Mouse (Mus musculus): Measurements from ENCODE around the gene Iffo1. TPM values are rescaled to one million over a fixed set of nuclear protein-coding genes. Genes with fewer than 3 reads are reported as not detected.

Gene Iffo1
- polyA plus RNA-seq, 1 experiment from 2014 or later = 19.3 TPM

DNA sequence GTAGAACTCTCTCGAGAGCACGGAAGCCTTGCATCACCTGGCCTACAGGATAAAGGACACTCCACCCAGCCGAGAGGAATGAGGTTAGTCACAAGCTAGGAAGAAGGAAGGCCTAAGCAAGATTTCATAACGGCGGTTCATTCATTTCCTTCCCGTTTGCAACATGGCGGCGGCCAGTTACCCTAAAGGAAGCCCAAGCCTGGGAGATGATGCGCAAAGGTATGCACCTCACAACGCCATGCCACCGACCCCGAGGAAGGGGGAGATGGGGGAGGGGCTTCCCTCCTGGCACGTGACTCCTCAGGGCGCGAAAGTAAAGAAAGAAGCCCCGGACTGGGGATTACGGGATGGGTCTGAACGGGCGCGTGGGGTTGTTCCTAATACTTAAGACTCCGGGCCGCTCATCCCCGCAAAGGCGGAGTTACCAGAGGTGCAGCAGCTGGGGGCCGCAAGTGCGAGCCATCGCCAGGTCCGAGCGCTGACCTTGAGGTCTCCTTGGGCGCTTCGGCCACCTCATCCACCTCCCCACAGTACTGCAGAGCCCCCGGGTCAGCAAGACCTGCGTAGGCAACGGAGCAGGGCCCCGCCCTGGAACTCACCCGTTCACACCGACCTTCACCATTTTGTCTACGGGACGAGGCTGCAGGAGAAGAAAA is 19.8 kb downstream of the Iffo1 start:
- peak overlapping the region; percentile 96 for H3K9ac ChIP-seq (replicated peaks; ENCODE audit: low read depth, low read length)
- H3K27me3 ChIP-seq (replicated peaks; ENCODE audit: control insufficient read depth, insufficient read depth, low read length) = no peaks in the 10 kb centered on the region
- H3K4me1 ChIP-seq (replicated peaks; ENCODE audit: control insufficient read depth, insufficient read depth, low read length) = peaks cover 33% of the 10 kb centered on the region
- H3K27ac ChIP-seq (ENCODE audit: low read length) = peak overlapping the region; percentile 91
- H3K9me3 ChIP-seq (ENCODE audit: control insufficient read depth, low read length) = no peaks in the 10 kb centered on the region
- H3K36me3 ChIP-seq (ENCODE audit: control insufficient read depth, insufficient read depth) = peaks cover 23% of the 10 kb centered on the region
- under 1% methylated on average over 39 of the region's 39 CpGs for WGBS
- H3K4me2 ChIP-seq (ENCODE audit: low read length) = peak overlapping the region; percentile 96
- ATAC-seq = peak; percentile 17
- peak overlapping the region; percentile 93 for H3K4me3 ChIP-seq (replicated peaks; ENCODE audit: low read length)

GRCm38 (mm10) chr6:125165328-125165891 is 20.4 kb downstream of the Iffo1 start:
- H3K36me3 ChIP-seq (ENCODE audit: control insufficient read depth, insufficient read depth) = peaks cover 22% of the 10 kb centered on the region
- H3K4me1 ChIP-seq (replicated peaks; ENCODE audit: control insufficient read depth, insufficient read depth, low read length) = peaks cover 33% of the 10 kb centered on the region
- peak overlapping the region; percentile 96 for H3K9ac ChIP-seq (replicated peaks; ENCODE audit: low read depth, low read length)
- peak overlapping the region; percentile 91 for H3K27ac ChIP-seq (ENCODE audit: low read length)
- 0% methylated on average over 35 of the region's 36 CpGs for WGBS
- peak; percentile 93 for ATAC-seq
- H3K4me3 ChIP-seq (replicated peaks; ENCODE audit: low read length) = peak overlapping the region; percentile 93
- H3K9me3 ChIP-seq (ENCODE audit: control insufficient read depth, low read length) = no peaks in the 10 kb centered on the region
- no peaks in the 10 kb centered on the region for H3K27me3 ChIP-seq (replicated peaks; ENCODE audit: control insufficient read depth, insufficient read depth, low read length)
- peak overlapping the region; percentile 96 for H3K4me2 ChIP-seq (ENCODE audit: low read length)

DNA sequence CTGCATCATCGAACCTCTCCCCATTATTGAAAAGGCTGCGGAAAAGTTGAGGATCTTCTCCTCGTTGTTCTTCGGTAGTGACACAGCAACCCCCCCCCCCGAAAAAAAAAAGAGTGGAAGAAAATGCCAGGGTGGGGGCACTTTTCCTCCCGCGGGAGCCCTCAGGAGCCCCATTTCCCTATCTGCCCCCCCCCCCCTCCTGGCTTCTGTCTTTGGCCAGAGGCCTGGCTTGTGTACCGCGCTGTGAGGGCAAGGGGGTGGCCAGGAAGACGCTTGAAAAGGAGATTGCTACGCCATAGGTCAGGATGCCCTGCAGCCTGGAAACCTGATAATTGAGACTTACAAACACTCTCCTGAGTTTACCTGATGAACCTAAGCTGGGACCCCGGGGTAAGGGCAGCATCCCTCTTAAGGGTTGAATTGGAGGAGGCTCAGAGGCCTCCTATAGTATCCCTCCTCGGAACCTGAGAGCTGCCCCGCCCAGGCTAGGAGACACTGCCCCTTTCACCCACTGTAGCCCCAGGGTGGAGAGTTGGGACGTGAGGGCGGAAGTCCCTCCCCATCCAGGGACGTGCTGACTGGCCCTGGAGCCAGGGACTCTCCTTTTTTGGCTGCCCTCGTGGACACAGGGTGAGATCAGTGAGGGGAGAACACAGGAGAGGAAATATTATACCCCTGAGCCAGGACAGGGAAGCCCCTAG is 21.2 kb downstream of the Iffo1 start, which contains the start of gene Gapdh:
TSS of gene Gapdh (minus strand) at position 417 of the 701 bp plus-strand sequence.
- WGBS = under 1% methylated on average over 18 of the region's 18 CpGs
- Histone ChIP-seq H3K27me3 (replicated peaks; ENCODE audit: control insufficient read depth, insufficient read depth, low read length) (no peaks in the 10 kb centered on the region), H3K4me2 (ENCODE audit: low read length) (peak within 1 kb of the TSS; percentile 96), H3K36me3 (ENCODE audit: control insufficient read depth, insufficient read depth) (peaks cover 23% of the 10 kb centered on the region), H3K9me3 (ENCODE audit: control insufficient read depth, low read length) (no peaks in the 10 kb centered on the region), H3K9ac (replicated peaks; ENCODE audit: low read depth, low read length) (peak within 1 kb of the TSS; percentile 96), H3K4me3 (replicated peaks; ENCODE audit: low read length) (peak within 1 kb of the TSS; percentile 93), H3K27ac (ENCODE audit: low read length) (peak within 1 kb of the TSS; percentile 91), H3K4me1 (replicated peaks; ENCODE audit: control insufficient read depth, insufficient read depth, low read length) (peaks cover 33% of the 10 kb centered on the region)
- ATAC-seq = peak; percentile 5; the same call in 1 of the 2 replicates

GRCm38 (mm10) chr6:125166861-125167650 is 22.0 kb downstream of the Iffo1 start:
- Histone ChIP-seq H3K4me3 (replicated peaks; ENCODE audit: low read length) (no peak overlapping the region; the same call in 1 of the 2 replicates), H3K9me3 (ENCODE audit: control insufficient read depth, low read length) (no peaks in the 10 kb centered on the region), H3K36me3 (ENCODE audit: control insufficient read depth, insufficient read depth) (peaks cover 29% of the 10 kb centered on the region), H3K4me2 (ENCODE audit: low read length) (peak overlapping the region; percentile 96), H3K27me3 (replicated peaks; ENCODE audit: control insufficient read depth, insufficient read depth, low read length) (no peaks in the 10 kb centered on the region), H3K27ac (ENCODE audit: low read length) (peak overlapping the region; percentile 91), H3K4me1 (replicated peaks; ENCODE audit: control insufficient read depth, insufficient read depth, low read length) (peaks cover 26% of the 10 kb centered on the region), H3K9ac (replicated peaks; ENCODE audit: low read depth, low read length) (peak overlapping the region; percentile 96)
- 12% methylated on average over 10 of the region's 10 CpGs for WGBS
- 0 out of 2 replicates have a peak, but pooled peaks have one; percentile 7 for ATAC-seq

GRCm38 (mm10) chr6:125168086-125168485 is 23.0 kb downstream of the Iffo1 start:
- ATAC-seq = no peak
- peaks cover 38% of the 10 kb centered on the region for H3K36me3 ChIP-seq (ENCODE audit: control insufficient read depth, insufficient read depth)
- no peak overlapping the region for H3K27ac ChIP-seq (ENCODE audit: low read length)

GRCm38 (mm10) chr6:125170194-125170593 is 25.2 kb downstream of the Iffo1 start:
- 89% methylated on average over 6 of the region's 6 CpGs for WGBS
- Histone ChIP-seq H3K27me3 (replicated peaks; ENCODE audit: control insufficient read depth, insufficient read depth, low read length) (no peaks in the 10 kb centered on the region), H3K27ac (ENCODE audit: low read length) (no peak overlapping the region), H3K36me3 (ENCODE audit: control insufficient read depth, insufficient read depth) (peaks cover 54% of the 10 kb centered on the region), H3K9me3 (ENCODE audit: control insufficient read depth, low read length) (no peaks in the 10 kb centered on the region), H3K4me1 (replicated peaks; ENCODE audit: control insufficient read depth, insufficient read depth, low read length) (peaks cover 13% of the 10 kb centered on the region), H3K9ac (replicated peaks; ENCODE audit: low read depth, low read length) (no peak overlapping the region), H3K4me3 (replicated peaks; ENCODE audit: low read length) (no peak overlapping the region), H3K4me2 (ENCODE audit: low read length) (no peak overlapping the region)
- no peak for ATAC-seq

More at GRCm38 (mm10) chr6:125168086-125168485, 23.0 kb downstream of the Iffo1 start:
- no peak overlapping the region for H3K4me2 ChIP-seq (ENCODE audit: low read length)
- no peaks in the 10 kb centered on the region for H3K9me3 ChIP-seq (ENCODE audit: control insufficient read depth, low read length)
- H3K4me1 ChIP-seq (replicated peaks; ENCODE audit: control insufficient read depth, insufficient read depth, low read length) = peaks cover 26% of the 10 kb centered on the region
- H3K4me3 ChIP-seq (replicated peaks; ENCODE audit: low read length) = no peak overlapping the region
- H3K27me3 ChIP-seq (replicated peaks; ENCODE audit: control insufficient read depth, insufficient read depth, low read length) = no peaks in the 10 kb centered on the region
- H3K9ac ChIP-seq (replicated peaks; ENCODE audit: low read depth, low read length) = no peak overlapping the region
- WGBS = 91% methylated on average over 14 of the region's 14 CpGs

GRCm38 (mm10) chr6:125172474-125172873 is 27.4 kb downstream of the Iffo1 start:
- H3K27me3 ChIP-seq (replicated peaks; ENCODE audit: control insufficient read depth, insufficient read depth, low read length) = no peaks in the 10 kb centered on the region
- WGBS = 98% methylated on average over 2 of the region's 2 CpGs
- H3K4me2 ChIP-seq (ENCODE audit: low read length) = no peak overlapping the region
- H3K27ac ChIP-seq (ENCODE audit: low read length) = no peak overlapping the region
- no peak for ATAC-seq
- no peak overlapping the region for H3K9ac ChIP-seq (replicated peaks; ENCODE audit: low read depth, low read length)
- no peaks in the 10 kb centered on the region for H3K9me3 ChIP-seq (ENCODE audit: control insufficient read depth, low read length)
- peaks cover under 1% of the 10 kb centered on the region for H3K4me1 ChIP-seq (replicated peaks; ENCODE audit: control insufficient read depth, insufficient read depth, low read length)
- H3K36me3 ChIP-seq (ENCODE audit: control insufficient read depth, insufficient read depth) = peaks cover 71% of the 10 kb centered on the region
- H3K4me3 ChIP-seq (replicated peaks; ENCODE audit: low read length) = no peak overlapping the region

DNA sequence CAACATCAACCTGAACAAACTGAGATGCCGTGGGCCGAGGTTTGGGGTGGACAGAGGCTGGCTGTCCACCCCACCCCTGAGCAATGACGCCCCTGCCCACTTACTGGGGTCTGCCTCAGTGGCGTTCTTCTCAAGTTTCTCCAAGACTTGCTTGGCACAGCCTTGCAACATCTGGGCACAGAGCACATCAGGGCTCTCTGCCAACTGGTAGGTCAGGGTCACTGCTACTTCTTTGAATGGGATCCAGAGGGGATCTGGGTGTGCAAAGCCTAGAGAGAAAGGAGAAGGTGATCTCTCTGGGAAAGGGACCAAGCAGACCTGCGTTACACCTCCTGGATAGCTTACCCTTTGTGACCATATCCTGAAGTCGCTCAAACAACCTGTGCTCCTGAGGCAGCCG is 28.2 kb downstream of the Iffo1 start:
- no peaks in the 10 kb centered on the region for H3K4me1 ChIP-seq (replicated peaks; ENCODE audit: control insufficient read depth, insufficient read depth, low read length)
- no peak for ATAC-seq
- H3K4me2 ChIP-seq (ENCODE audit: low read length) = no peak overlapping the region
- no peak overlapping the region for H3K9ac ChIP-seq (replicated peaks; ENCODE audit: low read depth, low read length)
- H3K9me3 ChIP-seq (ENCODE audit: control insufficient read depth, low read length) = no peaks in the 10 kb centered on the region
- H3K36me3 ChIP-seq (ENCODE audit: control insufficient read depth, insufficient read depth) = peaks cover 79% of the 10 kb centered on the region
- 96% methylated on average over 7 of the region's 7 CpGs for WGBS
- H3K27me3 ChIP-seq (replicated peaks; ENCODE audit: control insufficient read depth, insufficient read depth, low read length) = no peaks in the 10 kb centered on the region
- H3K27ac ChIP-seq (ENCODE audit: low read length) = no peak overlapping the region
- no peak overlapping the region for H3K4me3 ChIP-seq (replicated peaks; ENCODE audit: low read length)

All from forebrain, embryonic 16.5 days (tissue).